Mouse (Mus musculus): ENCODE data around the gene Ube2e1. TPM values are rescaled to one million over a fixed set of nuclear protein-coding genes. Genes with fewer than 3 reads are reported as not detected.

Gene Ube2e1
- total RNA-seq, 2 experiments from 2014 or later, result 38.5 to 41.5 TPM

DNA sequence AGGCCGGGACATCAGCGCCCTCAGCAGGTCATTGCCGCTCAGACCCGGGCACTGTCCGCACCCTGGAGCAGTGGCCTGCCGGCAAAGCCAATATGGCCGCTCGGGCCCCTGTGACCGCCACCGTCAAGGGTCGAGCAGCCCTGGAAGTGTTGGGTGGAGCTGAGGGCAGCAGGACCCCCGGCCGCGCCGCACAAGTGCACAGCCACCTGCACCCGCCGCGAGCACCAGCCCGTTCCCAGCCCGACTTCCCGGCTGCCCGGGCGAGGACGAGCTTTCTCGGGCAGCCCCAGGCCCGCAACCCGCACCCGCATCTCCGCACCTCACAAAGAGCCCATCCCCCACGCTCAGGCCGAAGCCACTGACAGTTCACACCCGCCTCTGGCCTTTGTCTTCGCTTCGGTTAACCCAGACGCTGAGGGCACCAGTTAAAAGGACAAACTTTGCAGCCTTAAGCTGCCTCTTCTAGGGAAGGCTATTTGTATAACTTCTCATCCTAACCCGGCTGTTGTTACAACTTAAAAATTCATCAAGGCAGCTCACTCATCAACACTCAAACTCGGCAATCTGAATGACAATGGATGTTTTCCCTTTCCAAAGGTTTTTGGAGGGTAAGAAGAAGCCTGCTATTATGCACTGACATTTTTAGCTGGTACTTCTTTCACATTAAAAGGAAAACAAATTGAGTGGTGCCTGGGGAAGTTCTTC lies 4.5 kb downstream of the Ube2e1 start:
- DNase-seq, result peak; percentile 36 to 38
- intact Hi-C loops (cut with DNase I), result loop anchor here (5.0 kb wide), 1 partner anchor 95 kb away; no protein-coding TSS in a partner anchor

DNA sequence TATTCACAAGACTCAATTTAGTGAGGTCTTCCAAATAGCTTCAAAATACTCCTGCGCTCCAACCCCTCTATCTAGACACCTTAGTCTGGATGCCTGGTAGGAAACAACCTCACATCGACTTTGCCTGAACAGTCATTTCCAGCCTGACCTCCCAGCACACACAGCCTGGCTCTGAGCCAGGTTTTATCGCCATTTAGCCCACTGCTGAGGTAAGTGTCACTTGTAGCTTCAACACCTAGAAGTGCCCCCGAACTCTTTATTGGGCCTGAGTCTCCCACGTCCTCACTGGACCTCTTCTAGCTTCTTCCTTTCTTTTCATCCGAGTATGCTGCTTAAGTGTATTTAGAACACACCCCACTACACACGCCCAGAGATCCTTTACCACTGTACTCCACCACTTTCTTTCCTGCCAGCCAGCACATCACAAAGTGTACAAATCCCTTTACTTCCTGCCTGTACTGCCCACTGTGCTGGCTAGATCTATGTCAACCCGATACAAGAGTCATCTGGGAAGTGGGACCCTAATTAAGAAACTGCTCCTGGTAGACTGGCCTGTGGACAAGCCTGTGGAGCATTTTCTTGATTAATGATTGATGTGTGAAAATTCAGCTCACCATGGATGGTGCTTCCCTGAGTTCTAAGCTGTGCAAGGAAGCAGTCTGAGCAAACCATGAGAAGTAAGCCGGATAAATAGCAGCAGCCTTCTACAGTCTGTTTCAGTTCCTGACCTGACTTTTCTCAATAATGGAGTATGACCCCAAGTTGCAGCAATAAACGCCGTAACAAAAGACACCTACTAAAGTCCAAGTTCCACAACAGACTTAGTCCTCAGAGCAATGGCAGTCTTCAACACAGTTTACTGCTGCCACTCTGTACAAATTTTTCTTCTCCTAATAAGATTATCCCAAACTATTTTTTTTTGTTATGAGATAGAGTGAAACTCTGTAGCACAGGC lies 13.9 kb downstream of the Ube2e1 start:
- intact Hi-C loops (cut with DNase I), result no loop called here
- DNase-seq, result no peak

DNA sequence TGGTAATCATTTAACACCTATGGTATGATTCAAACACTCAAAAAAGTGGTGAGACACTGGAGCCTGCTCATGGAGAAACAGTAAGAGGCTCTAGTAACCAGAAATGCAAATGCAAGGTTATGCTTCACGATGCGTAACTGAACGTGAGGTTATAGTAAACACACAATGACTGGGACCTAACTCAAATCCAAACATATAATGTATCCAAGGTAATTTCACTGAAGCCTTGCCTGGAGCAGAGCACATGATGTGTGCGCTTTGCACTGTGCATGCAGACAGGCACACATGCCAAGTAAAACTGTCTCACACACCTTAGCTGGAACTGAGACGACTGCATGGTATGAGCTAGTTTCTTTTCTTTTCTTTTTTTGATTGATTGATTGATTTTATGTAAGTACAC lies 27.5 kb downstream of the Ube2e1 start:
- no peak for DNase-seq
- intact Hi-C loops (cut with DNase I), result no loop called here

DNA sequence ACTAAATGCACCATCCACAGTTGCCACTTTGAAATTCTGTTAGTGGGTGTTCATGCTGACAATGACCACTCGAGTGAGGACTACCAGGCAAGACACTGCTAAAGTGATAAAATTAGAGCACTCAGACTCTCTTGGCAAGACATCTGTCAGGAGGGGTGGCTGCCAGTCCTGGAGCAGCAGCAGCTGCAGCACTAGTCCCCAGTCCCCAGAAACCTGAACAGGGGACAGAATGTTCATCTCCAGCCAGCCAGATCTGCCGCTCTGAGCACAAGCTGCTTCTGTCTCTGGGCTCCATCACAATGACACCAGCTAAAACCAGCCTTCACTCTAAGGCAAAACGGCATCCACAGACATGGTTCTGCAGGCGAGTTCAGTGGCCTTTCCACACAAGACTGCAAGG lies 28.4 kb downstream of the Ube2e1 start:
- intact Hi-C loops (cut with DNase I), result no loop called here
- peak; percentile 47 to 50 for DNase-seq

DNA sequence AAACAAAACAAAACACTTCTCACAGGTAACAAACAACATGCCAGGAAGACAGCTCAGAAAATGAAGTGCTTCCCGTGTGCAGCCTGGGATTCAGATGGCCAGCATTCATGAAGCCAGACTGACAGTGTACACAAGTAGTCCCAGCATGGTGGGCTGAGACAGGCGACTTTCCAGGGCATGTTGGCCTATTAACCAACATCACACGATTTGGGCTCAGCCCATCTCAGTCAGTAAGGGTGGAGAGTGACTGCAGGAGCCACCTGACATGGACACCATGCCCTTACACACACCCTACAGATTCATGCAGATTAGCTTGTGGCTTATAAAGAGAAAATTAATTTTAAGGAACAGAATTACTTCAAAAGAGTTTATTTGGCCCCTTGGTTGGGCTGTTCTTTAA lies 28.9 kb downstream of the Ube2e1 start:
- intact Hi-C loops (cut with DNase I), result no loop called here

DNA sequence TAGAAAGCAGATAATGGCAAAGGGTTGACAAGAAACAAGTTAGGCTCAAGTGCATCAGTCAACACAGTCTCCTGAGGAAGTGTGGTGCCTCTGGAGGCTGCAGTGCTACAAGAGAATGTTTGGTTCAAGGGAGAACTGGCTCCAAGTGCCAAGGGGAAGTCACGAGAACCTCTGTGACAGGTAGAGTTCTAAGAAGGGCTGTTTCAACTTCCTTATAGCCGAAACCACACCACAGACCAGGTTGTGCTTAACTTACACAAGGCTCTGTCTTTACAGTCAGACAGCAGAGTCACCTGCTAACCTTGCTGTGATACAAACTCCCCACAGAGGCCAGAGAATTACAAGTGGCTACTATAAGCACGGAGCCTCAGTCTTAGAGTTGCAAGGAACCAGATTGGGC lies 30.1 kb downstream of the Ube2e1 start:
- intact Hi-C loops (cut with DNase I), result no loop called here
- no peak for DNase-seq

More for the DNA sequence above, 28.9 kb downstream of the Ube2e1 start:
- DNase-seq, result no peak

DNA sequence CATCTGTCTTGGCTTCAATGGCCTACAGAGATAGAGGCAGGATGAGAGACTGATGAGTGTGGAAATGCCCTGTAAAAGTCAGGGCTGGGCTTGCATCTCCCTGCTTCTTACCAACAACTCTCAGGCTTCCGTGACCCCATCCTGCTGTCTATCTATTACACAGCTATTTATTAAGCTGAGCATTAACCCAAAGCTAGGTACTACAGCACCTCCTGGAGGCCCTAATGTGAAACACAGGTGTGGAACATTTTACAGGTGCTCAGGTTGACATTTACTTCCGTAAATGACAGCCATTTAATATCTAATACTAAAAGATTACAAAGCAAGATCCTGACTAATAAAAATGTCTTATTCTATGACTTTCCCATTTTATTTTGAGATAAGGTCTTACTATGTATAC lies 31.0 kb downstream of the Ube2e1 start:
- intact Hi-C loops (cut with DNase I), result no loop called here
- DNase-seq, result no peak

DNA sequence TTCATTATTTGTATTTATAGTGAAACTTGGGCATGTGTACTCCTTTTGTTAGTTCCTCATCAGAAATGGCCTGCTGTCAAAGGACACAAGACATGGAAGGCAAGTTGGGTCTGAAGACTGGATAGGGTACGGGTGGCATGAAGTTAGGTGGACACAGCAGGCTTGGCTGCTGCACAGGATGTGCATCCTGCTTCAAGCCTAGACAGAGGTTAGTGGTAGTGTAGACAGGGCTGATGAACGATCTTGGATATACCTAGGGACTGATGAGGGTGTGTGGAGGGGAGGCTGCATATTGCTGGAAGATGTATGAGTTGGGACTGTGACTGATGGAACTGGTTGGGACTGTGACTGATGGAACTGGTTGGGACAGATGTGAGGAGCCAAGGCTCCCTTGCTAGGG lies 32.8 kb downstream of the Ube2e1 start:
- DNase-seq, result no peak
- intact Hi-C loops (cut with DNase I), result no loop called here

DNA sequence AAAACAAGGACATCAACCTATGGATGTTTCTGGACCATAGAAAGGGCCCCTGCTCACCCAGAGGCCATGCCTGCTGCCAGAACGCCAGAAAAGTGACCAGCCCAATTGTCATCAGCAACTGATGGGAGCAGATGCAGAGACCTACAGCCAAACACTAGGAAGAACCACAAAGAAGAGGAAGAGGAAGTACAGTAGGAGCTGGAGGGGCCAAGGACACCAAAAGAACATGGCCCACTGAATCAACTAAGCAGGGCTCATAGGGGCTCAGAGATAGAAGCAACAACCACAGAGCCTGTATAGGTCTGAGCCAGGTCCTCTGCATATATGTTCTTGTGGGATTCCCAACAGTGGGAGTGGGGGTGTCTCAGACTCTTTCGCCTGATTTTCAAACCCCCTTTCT lies 34.2 kb downstream of the Ube2e1 start:
- intact Hi-C loops (cut with DNase I), result no loop called here
- DNase-seq, result no peak

DNA sequence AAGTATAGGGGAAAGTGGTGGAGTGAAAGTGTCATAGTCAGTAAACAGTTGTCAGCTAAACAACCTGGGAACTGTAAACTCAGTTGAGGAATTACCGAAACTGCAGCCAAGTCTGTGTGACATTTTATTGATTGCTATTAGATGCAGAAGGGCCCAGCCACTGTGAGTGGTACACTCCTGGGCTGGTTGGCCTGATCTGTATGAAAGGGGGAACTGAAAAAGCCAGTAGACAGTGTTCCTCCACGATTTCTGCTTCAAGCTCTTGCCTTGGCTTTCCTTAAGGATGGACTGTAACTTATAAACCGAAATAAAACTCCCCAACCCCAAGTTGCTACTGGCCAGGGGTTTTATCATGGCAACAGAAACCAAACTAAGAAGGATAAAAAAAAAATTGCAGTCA lies 39.1 kb downstream of the Ube2e1 start:
- intact Hi-C loops (cut with DNase I), result no loop called here
- no peak for DNase-seq

DNA sequence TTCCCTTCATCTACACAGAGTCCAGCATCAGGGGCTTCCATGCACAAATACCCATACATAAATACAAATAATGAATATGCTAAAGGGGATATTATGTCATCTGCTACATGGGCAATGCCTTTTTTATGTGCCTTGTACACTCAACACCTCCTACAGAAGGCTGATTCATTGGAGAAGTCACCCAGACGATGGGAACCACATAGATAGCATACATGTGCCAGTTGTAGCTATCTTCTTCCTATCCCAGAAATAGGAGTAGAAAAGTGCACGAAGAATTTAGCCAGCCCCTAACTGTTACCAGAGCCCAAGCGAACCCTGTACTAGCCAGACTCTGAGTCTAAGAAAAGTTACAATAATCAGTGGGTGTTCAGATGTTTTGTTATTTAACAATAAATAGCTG lies 39.5 kb downstream of the Ube2e1 start:
- no peak for DNase-seq
- intact Hi-C loops (cut with DNase I), result no loop called here

DNA sequence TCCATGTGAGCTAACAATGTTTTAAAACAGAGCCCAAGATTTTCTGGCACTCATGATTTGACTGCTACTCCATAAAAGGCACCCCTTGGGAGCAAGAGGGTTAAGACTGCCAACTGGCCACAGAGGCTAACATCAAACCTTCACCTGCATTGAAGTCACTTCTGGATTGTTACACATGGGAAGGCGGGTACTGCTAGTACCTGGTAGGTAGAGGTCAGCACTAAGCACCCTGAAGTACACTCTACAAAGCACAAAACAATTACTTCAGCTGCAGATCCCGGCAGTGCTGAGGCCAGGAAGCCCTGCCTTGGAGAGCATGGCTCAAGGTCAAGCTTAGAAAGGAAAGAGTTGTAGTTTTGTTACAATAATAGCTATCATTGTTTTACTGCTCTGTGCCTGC lies 44.3 kb downstream of the Ube2e1 start:
- no peak for DNase-seq
- intact Hi-C loops (cut with DNase I), result loop anchor here (10.0 kb wide), 1 partner anchor 883 kb away; no protein-coding TSS in a partner anchor

DNA sequence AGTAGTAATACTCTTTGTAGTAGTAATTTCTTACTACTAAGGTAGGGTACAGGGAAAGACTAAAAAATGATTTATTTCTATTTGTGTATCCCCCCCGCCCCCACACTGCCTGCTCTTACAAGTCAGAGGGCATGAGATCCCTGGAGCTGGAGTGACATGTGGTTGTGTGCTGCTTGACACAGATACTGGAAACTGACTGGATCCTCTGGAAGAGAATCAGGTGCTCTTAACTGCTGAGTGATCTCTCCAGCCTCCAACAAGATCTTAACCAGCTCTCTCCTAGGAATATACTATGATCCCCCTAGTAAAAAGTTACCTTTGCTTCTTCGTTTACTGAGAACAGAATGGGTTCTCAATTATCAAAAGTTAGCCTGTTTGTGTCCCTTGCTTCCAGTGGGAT lies 45.2 kb downstream of the Ube2e1 start:
- intact Hi-C loops (cut with DNase I), result loop anchor here (10.0 kb wide), 1 partner anchor 882 kb away; no protein-coding TSS in a partner anchor
- DNase-seq, result no peak

DNA sequence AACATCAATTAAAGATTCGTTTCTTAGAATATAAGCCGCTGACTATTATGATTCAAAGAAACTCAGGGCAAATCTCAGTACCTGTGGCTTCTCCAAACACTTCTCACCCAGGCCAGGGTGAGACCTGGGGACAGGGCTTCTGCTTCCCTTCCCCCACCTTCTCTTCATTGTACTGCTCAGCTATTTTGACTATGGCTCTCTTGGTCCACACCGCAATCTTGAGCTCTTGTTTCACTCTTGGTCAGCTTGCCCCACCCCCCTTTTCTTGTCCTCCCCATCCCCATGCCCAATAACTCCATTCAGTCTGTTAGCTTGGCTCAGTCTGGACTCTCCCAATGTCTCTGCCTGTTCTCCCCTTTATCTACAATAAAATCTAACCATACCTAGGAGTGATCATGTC lies 46.2 kb downstream of the Ube2e1 start:
- intact Hi-C loops (cut with DNase I), result loop anchor here (2.0 to 10.0 kb wide), 2 partner anchors 75 to 881 kb away; no protein-coding TSS in a partner anchor
- no peak for DNase-seq

DNA sequence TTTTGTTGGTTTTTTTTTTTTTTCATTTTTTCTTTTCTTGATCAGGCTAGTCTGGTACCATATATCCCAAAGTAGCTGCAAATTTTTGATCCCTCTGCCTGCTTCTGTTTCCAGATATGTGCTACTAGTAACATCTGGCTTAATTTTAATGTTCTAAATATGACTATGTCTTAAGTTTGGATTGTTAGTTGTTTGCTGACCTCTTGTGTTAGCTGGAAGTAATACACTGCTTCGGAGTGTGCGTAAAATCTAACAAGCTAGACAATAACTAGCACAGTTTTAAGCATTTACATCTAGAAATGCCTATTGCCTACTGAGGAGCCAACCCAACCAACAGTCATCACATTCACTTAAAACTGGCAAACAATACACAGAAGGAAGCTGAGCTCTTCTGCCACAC lies 47.1 kb downstream of the Ube2e1 start:
- intact Hi-C loops (cut with DNase I), result loop anchor here (2.0 to 10.0 kb wide), 2 partner anchors 74 to 880 kb away; no protein-coding TSS in a partner anchor
- DNase-seq, result peak in 1 of 2 experiments; percentile 21

DNA sequence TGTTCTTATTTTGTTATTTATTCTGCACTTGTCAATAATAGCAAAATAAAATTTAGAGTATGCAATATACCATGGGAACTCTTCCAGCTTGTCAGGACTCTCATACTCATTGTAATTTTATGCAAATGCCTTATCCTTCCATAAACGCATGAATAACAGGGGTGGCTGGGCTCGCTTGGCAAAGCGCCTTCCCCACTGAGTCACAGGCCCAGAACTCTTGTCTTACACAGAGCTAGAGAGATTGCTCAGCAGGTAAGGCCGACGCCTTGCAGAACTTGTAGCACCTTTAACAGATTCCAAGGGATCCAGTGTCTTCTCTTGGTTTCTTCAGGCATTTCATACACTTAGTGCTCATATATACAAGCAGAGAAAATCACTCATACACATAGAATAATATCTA lies 51.3 kb downstream of the Ube2e1 start:
- intact Hi-C loops (cut with DNase I), result loop anchor here (10.0 kb wide), 1 partner anchor 876 kb away; no protein-coding TSS in a partner anchor
- DNase-seq, result no peak

DNA sequence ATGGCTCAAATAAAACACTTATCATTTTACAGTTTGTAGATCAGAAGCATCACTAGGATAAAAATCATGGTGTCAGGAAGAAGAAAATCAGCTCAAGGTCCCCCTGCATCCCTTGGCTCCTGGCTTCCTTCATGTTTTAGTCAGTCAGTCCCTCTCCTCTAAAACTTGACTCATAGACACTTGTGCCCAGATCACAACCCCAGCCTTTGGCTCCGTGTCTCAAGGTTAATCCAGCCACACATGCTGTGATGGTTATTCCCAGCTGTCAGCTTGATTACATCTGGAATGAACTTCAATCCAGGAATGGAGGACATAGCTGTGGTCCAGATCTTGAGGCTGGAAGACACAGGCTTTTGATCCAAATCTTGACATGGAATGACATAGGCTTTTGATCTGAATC lies 57.1 kb downstream of the Ube2e1 start:
- intact Hi-C loops (cut with DNase I), result no loop called here
- DNase-seq, result no peak

DNA sequence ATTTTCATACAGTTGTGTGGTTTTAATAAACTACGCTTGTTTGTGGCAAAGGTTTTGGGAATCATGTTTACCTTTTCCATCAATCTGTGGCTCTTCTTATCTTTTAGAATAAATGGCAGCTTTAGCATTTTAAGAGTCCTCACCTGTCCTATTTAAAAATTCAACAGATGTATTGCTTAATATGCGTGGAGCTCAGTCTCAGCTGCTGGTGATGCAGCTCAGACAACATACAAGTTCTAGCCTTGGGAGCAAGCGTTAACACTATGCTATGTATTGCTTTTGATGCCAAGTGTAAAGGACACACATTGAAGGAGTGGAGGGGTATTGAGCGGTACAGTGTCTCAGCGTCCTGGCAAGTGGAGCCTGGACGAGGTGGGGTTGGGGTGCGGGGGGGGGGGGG lies 60.0 kb downstream of the Ube2e1 start:
- DNase-seq, result no peak
- intact Hi-C loops (cut with DNase I), result loop anchor here (1.0 to 2.0 kb wide), 2 partner anchors 32 to 59 kb away; partner anchors contain the start of genes Nr1d2 and Ube2e1

DNA sequence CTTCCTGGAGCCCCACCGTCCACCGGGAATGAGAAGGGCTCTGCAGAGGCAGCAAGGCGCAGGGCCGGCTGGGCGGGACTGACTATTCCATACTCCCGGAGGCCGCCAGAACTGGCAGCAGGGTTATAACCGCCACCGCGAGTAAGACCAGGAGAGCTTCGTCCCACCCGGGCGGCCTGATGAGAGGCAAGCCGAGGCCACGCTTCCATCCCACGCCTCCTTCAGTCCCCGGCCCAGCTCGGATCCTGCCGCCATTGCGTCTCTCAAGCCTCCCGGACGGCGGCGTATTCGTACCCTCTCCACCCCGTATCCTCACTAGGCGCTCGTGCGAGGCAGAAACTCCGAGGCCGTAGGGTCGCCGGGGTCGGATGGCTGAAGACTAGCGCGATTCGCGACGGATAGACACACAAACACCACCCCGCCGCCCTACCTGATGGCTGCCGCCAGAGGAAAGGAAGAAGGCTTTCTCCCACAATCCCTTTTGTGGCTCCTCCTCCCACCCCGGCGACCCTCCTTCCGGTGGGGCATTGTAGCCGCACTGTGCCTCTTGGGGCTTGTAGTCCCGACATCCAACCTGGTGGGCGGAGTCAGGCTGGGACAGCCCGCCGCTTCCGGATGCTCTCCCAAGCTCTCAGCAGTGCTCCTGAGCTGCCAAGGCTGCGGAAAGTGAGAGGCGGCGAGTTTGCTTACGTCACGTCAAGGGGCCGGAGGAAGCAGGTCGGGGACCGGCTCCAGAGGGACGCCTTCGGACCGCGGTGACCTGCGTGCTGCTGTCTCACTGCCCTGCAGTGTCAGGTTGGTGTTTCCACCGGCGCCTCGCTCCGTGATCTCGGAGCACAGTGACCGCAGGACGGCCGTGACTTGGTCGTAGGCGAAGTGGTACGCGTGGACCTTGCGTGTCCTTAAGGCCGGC lies 60.9 kb downstream of the Ube2e1 start, which contains the start of the genes Nkiras1 and Rpl15:
Gene Nkiras1, plus strand, starts transcription at position 608 of the 913 bp plus-strand sequence.
Gene Rpl15, minus strand, starts transcription at position 863 of the 913 bp plus-strand sequence.
- intact Hi-C loops (cut with DNase I), result loop anchor here (1.0 to 2.0 kb wide), 2 partner anchors 31 to 60 kb away; partner anchors contain the start of genes Nr1d2 and Ube2e1
- DNase-seq, result peak; percentile 96 to 97
